Mouse (Mus musculus) c-Kit-positive CD71-positive TER-119-positive erythroid progenitor cells, embryonic 14.5 days (primary cell): ENCODE data around the gene Arhgap42.

Experiments
- DNase-seq: peaks from one replicate; pipeline ENCODE4 v3.0.0-alpha.2; 2013; ENCODE audit warnings: low spot score

The Arhgap42 gene

GRCm38 (mm10) chr9:9238438-9239391, at the start of gene Arhgap42:
Arhgap42 (minus strand) TSS chr9:9239101.
- DNase-seq: peak; percentile 1

- DNase-seq: no peak
Measured at GRCm38 (mm10) chr9:9288140-9288539, 49.2 kb upstream of the Arhgap42 start.

- no peak for DNase-seq
Measured at GRCm38 (mm10) chr9:9269305-9269704, 30.4 kb upstream of the Arhgap42 start.

GRCm38 (mm10) chr9:9267606-9268601, 29.0 kb upstream of the Arhgap42 start:
- no peak for DNase-seq

GRCm38 (mm10) chr9:9263543-9263942, 24.6 kb upstream of the Arhgap42 start:
- DNase-seq: no peak

GRCm38 (mm10) chr9:9262479-9262878, 23.6 kb upstream of the Arhgap42 start:
- no peak for DNase-seq

GRCm38 (mm10) chr9:9254764-9255163, 15.9 kb upstream of the Arhgap42 start:
- no peak for DNase-seq

- no peak for DNase-seq
Measured at GRCm38 (mm10) chr9:9248529-9248928, 9.6 kb upstream of the Arhgap42 start.

- DNase-seq: no peak
Measured at GRCm38 (mm10) chr9:9245994-9246393, 7.1 kb upstream of the Arhgap42 start.

GRCm38 (mm10) chr9:9243834-9244233, 4.9 kb upstream of the Arhgap42 start:
- no peak for DNase-seq

GRCm38 (mm10) chr9:9241202-9241795, 2.4 kb upstream of the Arhgap42 start:
- no peak for DNase-seq

- DNase-seq: no peak
Measured at GRCm38 (mm10) chr9:9237511-9237910, 1.4 kb downstream of the Arhgap42 start.

- no peak for DNase-seq
Measured at GRCm38 (mm10) chr9:9229662-9230061, 9.2 kb downstream of the Arhgap42 start.

GRCm38 (mm10) chr9:9224837-9225236, 14.1 kb downstream of the Arhgap42 start:
- DNase-seq: no peak

- no peak for DNase-seq
Measured at GRCm38 (mm10) chr9:9223384-9223783, 15.5 kb downstream of the Arhgap42 start.

- DNase-seq: no peak
Measured at GRCm38 (mm10) chr9:9221950-9222486, 16.9 kb downstream of the Arhgap42 start.

- no peak for DNase-seq
Measured at GRCm38 (mm10) chr9:9221185-9221584, 17.7 kb downstream of the Arhgap42 start.

- no peak for DNase-seq
Measured at GRCm38 (mm10) chr9:9218301-9218700, 20.6 kb downstream of the Arhgap42 start.

- DNase-seq: no peak
Measured at GRCm38 (mm10) chr9:9214849-9215248, 24.1 kb downstream of the Arhgap42 start.

- DNase-seq: no peak
Measured at GRCm38 (mm10) chr9:9214296-9214695, 24.6 kb downstream of the Arhgap42 start.

- no peak for DNase-seq
Measured at GRCm38 (mm10) chr9:9211411-9212087, 27.4 kb downstream of the Arhgap42 start.
